Mouse (Mus musculus) adrenal gland, adult 8-10 months (tissue): ENCODE measurements around the gene E430018J23Rik. TPM values are rescaled to one million over a fixed set of nuclear protein-coding genes. Genes with fewer than 3 reads are reported as not detected.

Source experiments
- DNase-seq: peaks from one replicate; pipeline ENCODE4 v3.0.0; 2022
- total RNA-seq, 4 experiments: library from RNA; stranded (reverse); gene quantifications; 2 replicates each; pipeline ENCODE4 v1.2.4; 2022

Gene E430018J23Rik
- total RNA-seq, 4 experiments from 2014 or later, result 10.3 to 12.7 (median 11.4) TPM

DNA sequence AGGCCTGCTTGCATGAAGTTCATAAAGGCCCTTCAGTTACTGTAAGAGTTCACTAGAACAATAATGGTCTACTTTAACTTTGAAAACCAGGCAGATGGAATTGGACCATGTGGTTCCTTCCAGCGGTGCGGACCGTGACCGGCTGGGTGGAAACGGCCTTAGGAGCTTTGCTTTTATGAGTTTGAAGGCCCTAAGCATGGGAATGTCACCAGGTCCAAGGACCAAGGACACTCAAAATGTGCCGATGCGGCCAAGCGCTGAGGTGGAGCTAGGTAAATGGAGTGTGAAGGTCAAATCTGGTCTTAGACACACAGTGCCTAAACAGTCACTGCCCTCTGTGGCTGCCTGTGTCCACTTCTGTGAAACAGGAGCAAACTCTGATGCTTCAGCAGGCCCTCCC, 52.1 kb downstream of the E430018J23Rik start:
- DNase-seq, result no peak

Other genes starting within 250 kb of the E430018J23Rik start
- 10 to 100 TPM; 61.9 to 89.2 (median 70.0) TPM for gene Cd2bp2, start 197.6 kb downstream of the E430018J23Rik start, total RNA-seq
- 10 to 100 TPM; 47.9 to 63.7 (median 57.0) TPM for gene Tbc1d10b, start 185.2 kb downstream of the E430018J23Rik start, total RNA-seq
- 1 to 10 TPM; 2.8 to 6.2 (median 3.7) TPM for gene Mylpf, start 184.7 kb downstream of the E430018J23Rik start, total RNA-seq
- 10 to 100 TPM; 11.6 to 19.5 (median 15.0) TPM for gene Zfp553, start 160.6 kb downstream of the E430018J23Rik start, total RNA-seq
- gene Sept1, start 160.5 kb downstream of the E430018J23Rik start, total RNA-seq, result 10 to 100 TPM in 2 of 4 experiments, 1 to 10 TPM in 2; 9.1 to 11.2 (median 10.3) TPM
- 10 to 100 TPM; 32.9 to 46.1 (median 39.7) TPM for gene Zfp771, start 149.4 kb downstream of the E430018J23Rik start, total RNA-seq
- gene Dctpp1, start 132.9 kb downstream of the E430018J23Rik start, total RNA-seq, result 10 to 100 TPM; 28.2 to 36.5 (median 31.6) TPM
- 100 to 1,000 TPM in 1 of 4 experiments, 10 to 100 TPM in 3; 44.5 to 105 (median 76.5) TPM for gene Sephs2, start 119.6 kb downstream of the E430018J23Rik start, total RNA-seq
- gene Itgal, start 97.4 kb downstream of the E430018J23Rik start, total RNA-seq, result 1 to 10 TPM; 1.9 to 3.1 (median 2.7) TPM
- gene Zfp768, start 48.0 kb downstream of the E430018J23Rik start, total RNA-seq, result 10 to 100 TPM; 25.9 to 29.4 (median 28.0) TPM
- 10 to 100 TPM; 11.1 to 14.4 (median 12.5) TPM for gene Zfp747, start 17.6 kb downstream of the E430018J23Rik start, total RNA-seq
- 1 to 10 TPM; 4.5 to 6.6 (median 5.9) TPM for gene 9130019O22Rik, start 6.5 kb downstream of the E430018J23Rik start, total RNA-seq
- 10 to 100 TPM in 1 of 4 experiments, 1 to 10 TPM in 3; 6.8 to 10.0 (median 8.3) TPM for gene Zfp764, start 13.2 kb upstream of the E430018J23Rik start, total RNA-seq
- gene Zfp688, start 28.4 kb upstream of the E430018J23Rik start, total RNA-seq, result 10 to 100 TPM; 15.5 to 22.0 (median 19.5) TPM
- gene Zfp689, start 55.5 kb upstream of the E430018J23Rik start, total RNA-seq, result 1 to 10 TPM; 3.8 to 6.7 (median 4.5) TPM
- 10 to 100 TPM; 49.1 to 65.5 (median 58.2) TPM for gene Prr14, start 66.0 kb upstream of the E430018J23Rik start, total RNA-seq
- gene Fbrs, start 85.6 kb upstream of the E430018J23Rik start, total RNA-seq, result 10 to 100 TPM; 64.6 to 98.2 (median 75.6) TPM
- 100 to 1,000 TPM; 103 to 156 (median 120) TPM for gene Srcap, start 118.4 kb upstream of the E430018J23Rik start, total RNA-seq
- 10 to 100 TPM; 21.9 to 28.0 (median 26.2) TPM for gene Gm42715, start 126.0 kb upstream of the E430018J23Rik start, total RNA-seq
- not detected for gene Tmem265, start 167.8 kb upstream of the E430018J23Rik start, total RNA-seq
- gene Phkg2, start 179.7 kb upstream of the E430018J23Rik start, total RNA-seq, result 10 to 100 TPM; 50.0 to 65.5 (median 55.9) TPM
- 10 to 100 TPM in 2 of 4 experiments, 1 to 10 TPM in 2; 8.8 to 13.0 (median 10.5) TPM for gene Ccdc189, start 195.0 kb upstream of the E430018J23Rik start, total RNA-seq
- 10 to 100 TPM; 50.1 to 81.9 (median 70.9) TPM for gene Rnf40, start 195.1 kb upstream of the E430018J23Rik start, total RNA-seq
- 10 to 100 TPM; 16.5 to 28.8 (median 23.3) TPM for gene Zfp629, start 222.2 kb upstream of the E430018J23Rik start, total RNA-seq